Mouse (Mus musculus) kidney, adult 18-20 months (tissue): ENCODE results near the gene Gm20388.
A peak's percentile ranks its signal among the peaks of the same experiment; 100 is the strongest.
"Not testable (repeated sequence)": the region's sequence is repeated elsewhere in the genome, so short reads cannot be mapped to it uniquely, and the experiment has no call there.

ENCODE experiments used
- DNase-seq: peaks from one replicate; pipeline ENCODE4 v3.0.0; 2021

Gm20388 gene

DNA sequence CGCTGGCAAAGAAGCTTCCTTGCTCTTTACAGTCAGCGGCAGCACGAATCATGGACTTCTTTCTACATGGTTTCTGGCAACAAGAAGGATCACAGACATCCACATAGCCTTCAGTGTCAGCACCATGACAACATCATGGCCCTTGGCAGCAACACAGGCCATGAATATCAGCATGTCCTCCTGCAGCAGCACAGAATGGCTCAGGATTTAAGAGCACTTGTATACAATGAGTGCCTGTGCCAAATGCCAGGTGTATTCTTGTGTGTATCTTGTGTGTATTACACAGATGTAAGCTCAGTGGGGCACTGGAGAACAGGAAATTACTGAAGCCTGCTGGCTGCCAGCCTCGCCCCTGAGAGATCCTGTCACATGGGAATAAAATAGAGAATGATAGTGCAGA is 4263.0 kb downstream of the Gm20388 start:
- DNase-seq = no peak

DNA sequence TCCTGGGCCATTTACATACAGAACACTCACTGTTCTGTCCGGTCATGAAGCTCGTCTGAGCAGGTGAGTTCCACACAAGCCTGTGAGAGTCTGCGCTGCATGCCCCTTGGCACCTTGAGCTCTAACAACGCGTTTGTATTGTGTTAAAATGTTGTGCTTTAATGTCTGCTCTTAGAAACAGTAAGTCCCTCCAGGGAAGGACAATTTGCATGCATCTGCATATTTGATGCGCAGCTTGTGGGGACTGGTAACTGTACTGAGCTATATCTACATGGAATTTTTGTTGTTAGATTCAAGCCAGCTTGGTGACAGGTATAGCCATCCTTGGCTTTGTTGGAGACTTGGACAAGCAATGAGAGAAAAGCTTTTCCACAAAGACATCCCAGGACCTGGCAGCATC is 4265.5 kb downstream of the Gm20388 start:
- DNase-seq = no peak

DNA sequence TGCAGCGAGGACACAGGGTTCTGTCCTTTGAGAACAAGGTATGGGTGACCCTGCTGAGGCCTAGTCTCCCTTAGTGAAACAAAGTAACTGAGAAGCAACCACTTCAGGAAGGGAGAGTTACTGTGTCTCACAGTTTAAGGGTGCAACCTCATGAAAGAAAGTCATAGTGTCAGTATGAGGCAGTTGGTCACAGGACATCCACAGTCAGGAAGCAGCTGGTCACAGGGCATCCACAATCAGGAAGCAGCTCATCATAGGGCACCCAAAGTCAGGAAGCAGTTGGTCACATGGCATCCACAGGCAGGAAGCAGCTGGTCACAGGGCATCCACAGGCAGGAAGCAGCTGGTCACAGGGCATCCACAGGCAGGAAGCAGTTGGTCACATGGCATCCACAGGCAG is 4266.5 kb downstream of the Gm20388 start:
- DNase-seq = not testable (repeated sequence)

DNA sequence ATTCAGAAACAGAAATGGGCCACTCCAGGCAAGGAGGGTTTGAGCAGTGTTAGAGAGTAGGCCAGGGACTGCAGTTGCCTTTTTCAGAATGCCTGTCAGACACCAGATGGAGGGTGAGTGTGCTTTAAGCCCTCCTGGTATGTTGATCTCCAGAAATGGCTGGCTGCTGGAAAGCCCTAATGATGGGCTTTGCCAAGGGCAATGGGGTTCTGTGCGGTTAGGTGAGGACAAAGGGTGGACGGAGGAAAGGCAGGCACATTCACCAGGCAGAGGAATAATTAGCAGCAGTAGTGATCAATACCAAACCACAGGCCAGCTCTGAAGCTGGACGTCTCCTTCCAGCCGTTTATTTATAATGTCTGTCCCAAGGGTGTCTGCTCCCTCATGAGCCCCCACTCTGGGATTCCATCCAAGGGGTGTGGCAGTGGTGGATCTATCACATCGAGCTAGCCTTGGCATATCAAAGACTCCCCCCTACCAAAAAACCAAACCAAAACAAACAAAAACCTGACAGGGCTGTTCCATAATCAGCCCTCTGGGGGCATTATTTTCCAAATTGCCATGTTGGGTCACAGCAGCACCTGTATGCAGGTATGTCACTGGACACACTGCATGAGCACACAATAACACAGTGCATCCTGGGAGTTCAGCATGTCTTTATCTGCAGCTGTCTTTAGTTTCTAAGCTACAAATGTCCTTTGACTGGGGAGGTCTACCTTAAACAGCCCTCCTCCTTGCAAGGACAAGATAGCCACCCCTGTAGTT is 4270.2 kb downstream of the Gm20388 start:
- DNase-seq = no peak

DNA sequence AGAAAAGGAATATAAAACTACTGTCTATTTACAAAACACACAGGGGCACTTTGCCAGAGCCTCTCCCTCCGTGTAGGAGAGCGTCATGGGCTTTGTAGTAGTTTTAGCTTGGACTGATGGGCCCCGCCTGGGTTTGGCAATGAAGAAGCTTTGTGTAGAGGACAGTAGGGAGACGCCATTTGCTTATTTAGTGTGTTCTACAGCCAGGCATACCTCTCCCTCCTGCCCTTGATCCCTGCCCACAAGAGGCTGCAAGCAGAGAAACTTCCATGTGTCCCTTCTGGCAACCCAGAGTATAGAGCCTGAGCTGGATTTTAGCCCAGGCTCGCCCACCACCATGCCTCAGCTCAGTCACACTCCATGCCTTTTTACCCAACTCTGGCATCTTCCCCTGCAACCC is 4271.1 kb downstream of the Gm20388 start:
- DNase-seq = no peak

DNA sequence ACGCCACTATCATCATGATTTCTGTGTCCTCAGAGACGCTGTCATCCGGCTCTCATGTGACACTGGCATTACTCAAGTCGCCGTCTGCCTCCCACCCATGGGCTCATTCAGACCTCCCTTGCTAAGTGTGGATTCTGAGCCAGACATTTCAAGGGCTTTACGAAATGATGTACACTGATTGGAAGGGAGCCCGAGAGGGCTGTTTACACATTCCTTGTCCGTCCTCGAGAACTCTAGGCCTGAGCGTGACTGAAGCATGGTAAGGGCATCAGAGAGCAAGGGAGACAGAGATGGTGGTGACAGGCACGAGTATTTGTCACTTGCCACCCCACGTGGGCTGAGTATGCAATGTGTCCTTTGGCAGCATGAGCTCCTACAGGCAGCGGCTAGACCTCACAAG is 4271.6 kb downstream of the Gm20388 start:
- DNase-seq = no peak

DNA sequence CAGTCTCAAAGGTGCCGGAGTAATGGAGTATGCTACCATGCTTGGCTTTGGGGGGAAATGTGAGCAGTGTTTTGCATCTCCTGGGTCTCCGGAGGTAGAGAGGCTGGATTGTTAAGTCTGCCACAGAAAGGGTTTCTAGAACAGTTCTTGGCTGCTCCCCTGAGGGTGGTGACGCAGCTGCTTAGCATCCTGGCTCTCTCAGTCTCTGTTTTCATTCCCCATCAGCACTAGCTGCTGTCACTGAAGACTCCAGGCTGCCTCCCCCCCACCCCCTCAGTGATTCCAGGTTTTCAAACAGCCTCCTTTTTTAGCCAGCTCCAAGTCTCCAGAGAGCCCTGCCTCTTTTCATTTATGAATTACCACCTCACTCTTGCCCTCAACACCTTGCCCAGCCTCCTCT is 4273.4 kb downstream of the Gm20388 start:
- no peak for DNase-seq

DNA sequence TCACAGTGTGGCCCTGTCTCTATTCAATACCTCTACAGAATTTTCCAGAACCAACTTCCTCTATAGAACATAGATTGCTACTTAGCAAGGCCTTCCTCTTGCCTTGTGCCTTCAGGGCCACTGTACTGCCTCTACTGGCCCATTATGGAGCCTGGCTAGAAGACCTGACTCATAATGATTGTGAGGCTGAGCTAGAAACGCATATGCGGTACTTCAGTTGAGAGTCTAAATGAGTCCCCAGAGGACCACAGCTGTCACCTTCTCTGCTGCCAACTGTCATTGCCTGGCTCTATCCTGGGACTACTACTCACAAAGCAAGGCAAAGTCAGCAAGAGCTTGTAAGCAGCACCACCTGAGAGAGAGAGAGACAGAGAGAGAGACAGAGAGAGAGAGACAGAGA is 4273.9 kb downstream of the Gm20388 start:
- no peak for DNase-seq

DNA sequence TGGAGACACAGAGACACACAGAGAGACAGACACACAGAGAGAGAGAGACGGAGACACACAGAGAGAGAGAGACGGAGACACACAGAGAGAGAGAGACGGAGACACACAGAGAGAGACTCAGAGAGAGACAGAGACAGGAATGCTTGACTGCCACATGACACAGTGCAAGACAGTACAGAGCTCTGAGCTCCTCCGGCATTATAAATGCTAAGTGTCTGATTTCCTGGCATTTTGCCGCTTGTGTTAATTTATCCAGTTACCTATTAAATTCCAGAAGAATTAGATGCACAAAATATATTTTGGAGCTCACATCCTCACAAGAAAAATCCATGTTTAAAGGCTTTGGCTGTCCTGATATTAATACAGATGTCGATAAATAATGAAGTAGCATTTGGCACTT is 4274.4 kb downstream of the Gm20388 start:
- DNase-seq = no peak

DNA sequence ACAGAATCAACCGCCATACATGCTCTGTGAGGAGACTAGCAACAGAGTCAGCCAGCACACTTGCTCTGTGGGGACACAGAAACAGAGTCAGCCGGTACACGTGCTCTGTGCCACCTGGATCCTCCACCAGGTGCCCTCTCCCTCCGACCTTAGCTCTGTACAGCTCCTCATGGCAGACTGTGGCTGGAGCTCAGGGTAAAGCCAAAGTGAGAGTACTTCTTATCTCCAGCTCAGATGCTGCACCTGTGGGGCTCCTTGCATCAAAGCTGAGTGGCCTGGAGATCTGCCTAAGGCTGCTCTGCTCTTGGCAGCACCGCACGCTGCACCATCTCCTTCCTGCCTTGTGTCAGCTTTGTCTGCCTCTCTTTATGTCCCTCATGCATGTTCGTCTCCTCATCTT is 4279.7 kb downstream of the Gm20388 start:
- DNase-seq = no peak

DNA sequence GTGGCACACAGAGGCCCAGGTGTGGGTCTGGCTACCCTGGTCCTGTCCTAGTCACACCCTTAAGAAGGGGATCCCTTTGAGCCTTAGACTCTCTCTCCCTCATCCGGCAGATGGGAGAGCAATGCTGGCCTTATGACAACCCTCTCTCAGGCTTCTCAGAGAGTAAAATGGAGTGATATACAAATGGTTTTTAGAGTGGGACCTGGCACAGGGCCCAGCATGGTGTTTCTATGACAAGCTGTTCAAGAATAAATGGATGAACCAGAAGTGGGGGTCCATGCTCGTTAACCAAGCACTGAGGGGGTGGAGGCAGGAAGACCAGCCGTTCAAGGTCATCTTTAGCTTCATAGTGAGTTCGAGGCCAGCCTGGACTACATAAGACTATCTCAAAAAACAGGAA is 4281.6 kb downstream of the Gm20388 start:
- DNase-seq = no peak

DNA sequence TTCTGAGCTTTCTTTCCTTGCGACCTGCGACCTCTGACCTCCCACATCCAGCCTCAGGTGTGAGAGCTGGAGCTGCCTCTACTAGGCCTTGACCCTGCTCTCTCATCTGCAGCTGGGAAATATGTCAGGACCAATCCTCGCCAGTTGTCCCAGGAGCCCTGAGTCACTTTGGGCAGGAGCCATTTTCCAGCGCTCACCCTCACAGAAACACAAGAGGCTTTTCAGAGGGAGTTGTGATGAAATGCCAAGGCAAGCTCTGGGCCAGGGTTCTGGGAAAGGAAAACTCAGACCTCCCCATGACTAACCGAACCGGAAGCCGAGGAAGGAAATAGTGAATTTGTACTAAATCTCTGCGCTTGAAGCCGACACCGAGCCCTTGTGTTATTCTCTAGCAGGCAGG is 4282.3 kb downstream of the Gm20388 start:
- no peak for DNase-seq

DNA sequence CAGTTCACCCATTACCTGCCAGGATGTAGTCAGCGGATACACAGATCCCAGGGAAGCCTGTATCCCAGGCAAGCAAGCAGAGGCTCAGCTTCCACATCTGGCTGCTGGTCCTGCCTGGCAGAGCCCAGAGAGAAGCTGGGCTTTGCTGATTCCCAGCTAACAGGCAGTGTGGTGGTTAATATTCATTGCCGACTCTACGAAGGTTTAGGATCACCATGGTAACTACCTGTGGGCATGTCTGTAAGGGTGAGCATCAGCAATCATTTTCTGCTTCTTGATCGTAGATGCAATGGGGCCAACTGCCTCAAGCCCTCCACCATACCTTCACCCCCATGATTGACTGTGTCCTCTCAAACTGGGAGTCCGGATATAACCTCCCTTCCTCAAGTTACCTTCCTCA is 4283.4 kb downstream of the Gm20388 start:
- DNase-seq = no peak

DNA sequence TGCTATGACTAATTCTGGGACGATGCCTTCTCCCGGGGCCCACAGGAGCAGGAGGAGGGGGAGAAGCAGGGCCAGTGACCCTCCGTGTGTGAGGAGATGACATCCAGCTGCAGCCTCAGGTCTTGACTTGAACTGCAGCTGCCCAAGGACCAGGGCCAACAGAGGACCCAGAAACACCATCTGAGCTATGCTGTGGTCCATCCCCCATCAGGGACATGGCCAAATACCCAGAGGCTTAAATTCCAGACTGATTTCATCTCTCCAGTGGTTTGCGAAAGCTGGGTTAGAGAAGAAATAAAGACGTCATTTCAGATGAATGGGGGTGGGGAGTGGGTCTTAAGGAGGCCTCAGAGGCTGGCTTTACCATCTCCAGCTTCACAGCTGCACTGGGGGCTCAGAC is 4285.6 kb downstream of the Gm20388 start:
- no peak for DNase-seq

DNA sequence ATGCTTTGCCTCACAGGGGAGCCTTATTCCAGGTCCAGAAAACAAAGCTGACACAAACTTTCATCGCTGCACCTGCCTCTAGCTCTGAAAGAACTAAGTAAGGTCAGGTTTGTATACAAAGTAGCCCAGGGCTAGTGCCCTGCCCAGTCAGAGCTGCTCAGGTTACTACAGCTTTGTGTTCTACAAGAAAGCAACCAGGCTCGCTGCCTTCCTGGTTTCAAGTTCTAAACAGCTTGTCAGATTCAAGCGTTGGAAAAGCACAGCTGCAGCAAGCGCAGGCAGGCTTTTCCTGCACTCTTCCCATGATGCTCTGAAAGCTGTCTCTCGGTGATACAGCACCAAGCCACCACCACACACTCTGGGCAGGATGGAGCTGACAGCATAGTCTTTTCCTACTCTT is 4286.2 kb downstream of the Gm20388 start:
- no peak for DNase-seq

DNA sequence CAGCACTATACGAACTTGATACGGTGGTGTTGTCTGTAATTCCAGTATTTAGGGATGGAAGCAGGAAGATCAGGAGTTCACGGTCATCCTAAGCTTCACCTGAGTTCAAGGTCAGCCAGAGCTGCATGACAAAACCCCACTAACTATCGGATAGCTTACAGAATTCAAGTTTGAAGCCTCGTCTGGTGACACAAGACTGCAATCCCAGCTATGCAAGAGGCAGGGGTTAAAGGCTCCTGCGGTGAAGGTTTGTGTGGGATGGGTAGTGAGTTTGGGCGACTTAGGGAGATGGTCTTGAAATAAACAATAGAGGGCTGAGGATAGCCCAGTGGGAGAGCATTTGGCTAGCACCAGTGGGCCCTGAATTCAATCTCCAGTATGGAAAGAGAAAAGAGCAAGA is 4287.6 kb downstream of the Gm20388 start:
- DNase-seq = no peak

DNA sequence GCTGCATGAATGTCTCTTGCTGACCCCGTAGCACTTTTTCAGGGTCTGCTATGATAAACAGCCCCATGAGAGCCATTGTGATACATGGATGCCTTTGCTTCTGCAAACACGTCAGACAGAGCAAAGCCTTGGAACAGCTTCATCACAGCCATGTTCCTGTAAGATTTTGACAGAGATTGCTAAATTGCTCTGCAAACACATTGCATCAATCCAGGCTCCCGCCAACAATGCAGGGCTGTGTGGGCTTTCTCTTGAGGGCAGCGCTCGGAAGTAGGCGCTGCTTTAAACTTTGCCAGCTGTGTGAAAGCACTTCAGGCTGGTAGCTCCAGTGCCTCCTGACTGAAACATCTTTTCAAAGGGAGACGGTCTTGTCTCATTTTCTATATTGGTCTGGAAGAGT is 4289.8 kb downstream of the Gm20388 start:
- DNase-seq = no peak

DNA sequence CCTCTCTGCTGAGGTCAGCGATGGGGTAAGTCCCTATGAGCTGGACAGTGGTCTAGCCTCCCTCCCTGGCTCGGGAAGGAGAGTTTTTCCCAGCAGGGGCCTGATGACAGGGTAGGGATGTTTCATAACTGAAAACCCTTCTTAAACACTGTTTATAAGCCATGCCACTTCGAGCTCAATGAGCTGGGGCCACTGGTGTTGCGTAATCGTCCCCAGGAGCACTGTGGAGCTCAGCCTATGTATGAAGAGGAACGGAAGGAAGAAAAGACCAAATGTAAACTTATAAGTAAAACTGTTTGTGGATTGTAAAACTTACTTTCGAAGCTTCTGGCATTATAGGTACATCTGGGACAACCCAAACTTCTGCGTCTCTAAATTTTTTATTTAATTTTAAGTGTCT is 4291.1 kb downstream of the Gm20388 start:
- no peak for DNase-seq

DNA sequence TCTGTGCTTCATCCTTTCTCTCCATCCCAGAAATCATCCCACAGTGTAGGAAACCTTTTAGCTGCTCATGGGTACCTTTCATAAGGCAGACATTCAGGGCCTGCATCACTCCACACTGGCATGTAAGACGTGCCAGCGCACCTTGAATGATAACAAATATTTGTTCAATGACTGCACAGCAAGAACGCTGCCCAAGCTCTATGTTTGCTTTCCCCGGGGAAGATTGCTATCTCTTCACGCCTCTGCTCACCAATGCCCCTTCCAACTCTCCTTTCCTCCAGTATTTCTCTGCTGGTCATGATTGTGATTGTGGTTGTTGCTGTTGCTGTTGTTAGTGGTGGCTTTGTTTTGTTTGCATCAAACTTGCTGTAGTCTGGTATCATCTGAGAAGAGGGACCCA is 4292.3 kb downstream of the Gm20388 start:
- DNase-seq = no peak

DNA sequence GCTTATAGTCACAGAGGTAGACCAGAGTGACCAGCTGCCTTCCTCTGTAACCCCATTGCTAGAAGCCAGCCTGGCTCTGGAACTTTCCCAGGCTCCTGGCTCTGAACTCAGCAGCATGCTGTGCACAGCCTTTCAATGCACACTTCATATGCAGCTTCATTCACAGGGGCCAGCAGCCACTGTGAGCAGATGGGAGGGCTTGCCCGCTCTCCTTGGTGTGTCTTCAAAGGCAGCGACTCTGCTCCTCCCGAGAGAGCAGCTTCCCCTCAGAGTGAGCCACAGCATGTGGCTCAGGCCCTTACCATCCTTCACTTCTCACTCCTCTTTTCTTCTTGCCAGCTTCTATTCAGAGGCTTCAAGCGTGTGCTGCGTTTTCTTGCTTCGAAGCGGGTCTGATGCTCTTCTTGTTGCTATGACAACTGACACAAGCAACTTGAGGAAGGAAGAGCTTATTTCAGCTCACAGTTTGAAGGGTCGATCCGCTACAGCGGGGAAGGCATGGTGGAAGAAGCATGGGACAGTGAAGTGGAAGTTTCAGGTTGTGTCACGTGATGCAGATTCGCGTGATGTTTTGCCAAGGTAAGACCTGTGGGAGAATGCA is 4293.5 kb downstream of the Gm20388 start:
- DNase-seq = no peak

DNA sequence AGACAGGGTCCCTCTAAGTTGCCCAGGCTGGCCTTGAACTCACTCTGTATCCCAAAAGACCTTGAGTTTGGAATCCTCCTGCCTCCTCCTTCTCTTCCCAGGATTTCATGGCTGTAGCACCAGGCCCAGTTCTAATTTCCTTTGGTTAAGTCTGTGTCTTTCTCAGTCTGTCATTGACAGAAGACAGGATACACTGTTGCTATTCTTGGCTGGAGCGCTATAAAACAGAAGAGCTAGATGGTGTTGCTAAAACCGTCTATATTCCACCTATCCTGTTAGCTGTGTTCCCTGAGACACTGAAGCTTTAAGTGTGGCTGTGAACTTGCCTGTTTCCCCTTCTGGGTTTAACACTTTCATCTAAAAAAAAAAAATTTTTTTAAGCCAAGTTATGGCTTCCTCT is 4301.5 kb downstream of the Gm20388 start:
- no peak for DNase-seq

DNA sequence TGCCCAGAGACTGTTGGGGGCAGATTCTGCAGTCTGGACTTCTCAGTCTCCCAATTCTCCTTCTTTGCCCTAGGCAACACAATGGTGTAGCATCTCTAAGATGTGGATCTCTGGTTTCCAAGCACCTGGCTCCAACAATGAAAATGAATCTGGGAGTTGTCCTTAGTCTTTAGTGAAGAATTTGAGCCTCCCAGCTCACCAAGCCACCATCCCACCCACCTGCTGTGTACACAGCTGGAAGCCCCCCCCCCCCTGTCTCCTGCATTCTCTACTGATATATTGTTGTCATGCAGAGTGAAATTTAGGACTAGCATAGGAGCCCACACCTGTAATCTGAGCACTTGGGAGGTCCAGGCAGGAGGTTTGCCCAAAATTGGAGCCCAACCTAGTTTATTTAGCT is 4306.3 kb downstream of the Gm20388 start:
- no peak for DNase-seq

DNA sequence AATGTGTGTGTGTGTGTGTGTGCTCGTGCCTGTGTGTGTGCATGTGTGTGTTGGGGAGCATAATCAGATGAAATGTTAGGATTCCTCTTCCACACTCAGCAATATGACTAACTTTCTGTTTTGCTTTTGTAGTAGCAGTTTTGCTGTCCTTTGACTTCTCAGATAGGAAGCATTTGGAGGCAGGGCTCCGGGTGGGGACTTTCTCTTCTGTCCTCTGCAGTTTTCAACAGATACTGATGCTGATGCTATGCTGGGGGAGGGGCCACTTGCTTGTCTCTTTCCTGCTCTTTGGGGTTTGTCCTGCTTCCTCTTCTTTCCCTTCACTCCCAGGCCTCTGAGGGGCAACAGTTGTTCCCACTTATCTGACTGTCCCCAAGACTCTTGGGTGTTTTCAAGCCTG is 4319.2 kb downstream of the Gm20388 start:
- no peak for DNase-seq

DNA sequence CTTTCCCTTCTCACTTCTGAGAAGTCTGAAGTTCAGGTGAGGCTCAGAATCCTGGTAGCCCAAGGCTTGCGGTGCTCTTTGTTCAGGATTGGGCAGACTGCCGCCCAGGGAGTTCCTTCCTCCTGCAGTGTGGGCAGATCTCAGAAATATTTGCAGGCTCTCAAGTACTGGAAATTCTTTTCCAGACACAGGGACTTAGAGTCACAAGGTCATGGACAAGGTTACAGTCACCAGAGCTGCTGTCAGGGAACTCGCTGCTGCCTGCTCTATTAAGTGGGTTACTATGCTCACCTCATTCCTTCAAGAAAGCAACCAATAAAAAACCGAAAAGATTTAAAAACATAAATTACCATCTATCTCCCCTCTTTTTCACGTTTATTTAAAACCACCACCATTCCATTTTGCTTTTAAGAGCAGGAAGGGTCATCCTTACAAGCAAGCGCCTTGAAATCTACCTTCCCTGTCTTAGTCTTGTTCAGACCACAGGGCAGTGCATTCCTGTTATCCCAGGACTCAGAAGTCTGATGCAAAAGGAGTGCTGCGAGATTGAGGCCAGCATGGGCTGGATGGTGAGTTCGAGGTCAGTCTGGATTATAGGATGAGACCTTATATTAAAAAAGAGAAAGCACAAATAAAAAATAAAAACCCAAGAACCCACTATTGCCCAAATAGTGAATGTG is 4320.0 kb downstream of the Gm20388 start:
- DNase-seq = no peak

DNA sequence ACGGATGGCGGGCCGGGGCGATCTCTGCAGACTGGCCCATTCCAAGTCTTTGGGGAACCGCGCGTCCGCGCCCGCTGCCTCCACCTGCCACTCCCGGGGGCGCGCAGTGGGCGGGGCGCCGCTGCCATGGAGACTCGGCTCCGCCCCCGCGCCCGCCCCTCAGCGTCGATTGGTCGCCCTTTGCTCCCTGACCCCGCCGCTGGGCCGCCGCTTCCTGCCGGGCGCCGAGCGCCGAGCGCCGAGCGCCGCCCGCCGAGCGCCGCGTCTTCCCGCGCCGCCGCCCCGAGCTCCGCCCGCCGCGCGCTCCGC is 4320.5 kb downstream of the Gm20388 start, which contains the start of gene Galnt2:
TSS of gene Galnt2 (plus strand) at position 216 of the 309 bp plus-strand sequence.
- peak; percentile 93 for DNase-seq
